Mouse (Mus musculus) heart, postnatal 0 days (tissue): ENCODE results near the gene Dad1. TPM values are rescaled to one million over a fixed set of nuclear protein-coding genes. Genes with fewer than 3 reads are reported as not detected.

ENCODE experiments used
- ATAC-seq: fragments of 200-750 bp; cut with Nextera tagmentation; 2 replicates; pipeline ENCODE4 v1.8.0; 2017; ENCODE audit warnings: low read depth, moderate number of reproducible peaks, moderate library complexity; ENCODE audit not compliant: insufficient read depth
- DNase-seq: peaks from one replicate; pipeline ENCODE4 v3.0.0-alpha.2; 2016; ENCODE audit warnings: low spot score
- H3K27ac ChIP-seq: fragments of 300-500 bp; sonication (generic); 2 replicates; pipeline ENCODE4 v1.5.1; 2014; ENCODE audit warnings: low read depth, mild to moderate bottlenecking
- H3K27me3 ChIP-seq: fragments of 300-500 bp; sonication (generic); 2 replicates; pipeline ENCODE4 v1.6.1; 2014; ENCODE audit warnings: low read length, mixed read lengths; ENCODE audit not compliant: control insufficient read depth, insufficient read depth
- H3K36me3 ChIP-seq: fragments of 300-500 bp; sonication (generic); replicated peaks from 2 replicates; pipeline ENCODE4 v1.6.1; 2014; ENCODE audit warnings: low read length, mixed read lengths; ENCODE audit not compliant: control insufficient read depth, insufficient read depth
- H3K4me1 ChIP-seq: fragments of 300-500 bp; sonication (generic); 2 replicates; pipeline ENCODE4 v1.6.1; 2014; ENCODE audit warnings: antibody characterized with exemption; ENCODE audit not compliant: control insufficient read depth, insufficient read depth
- H3K4me2 ChIP-seq: fragments of 300-500 bp; sonication (generic); 2 replicates; pipeline ENCODE4 v1.6.1; 2014; ENCODE audit warnings: low read depth, mild to moderate bottlenecking, low read length, moderate library complexity
- H3K4me3 ChIP-seq: fragments of 300-500 bp; sonication (generic); 2 replicates; pipeline ENCODE4 v1.5.1; 2014; ENCODE audit warnings: low read depth, low read length
- H3K9ac ChIP-seq: fragments of 300-500 bp; sonication (generic); replicated peaks from 2 replicates; pipeline ENCODE4 v1.6.1; 2014; ENCODE audit warnings: low read depth, low read length, mixed read lengths
- H3K9me3 ChIP-seq: fragments of 300-500 bp; sonication (generic); replicated peaks from 2 replicates; pipeline ENCODE4 v1.6.1; 2016; ENCODE audit warnings: low read length; ENCODE audit not compliant: control insufficient read depth
- CTCF ChIP-seq: IDR thresholded peaks from 2 replicates; pipeline ENCODE4 v1.5.1; 2016; ENCODE audit warnings: antibody characterized with exemption, control low read depth, low read depth
- EP300 ChIP-seq: IDR thresholded peaks from 2 replicates; pipeline ENCODE4 v1.6.1; 2016; ENCODE audit warnings: antibody characterized with exemption, low read depth
- WGBS: fragments of 180-500 bp; shearing (Covaris S2); extraction: QIAGEN DNeasy Blood & Tissue Kit; methylation state at CpG from one replicate; pipeline ENCODE4 v1.1.7; 2014; 5-methylcytosine and 5-hydroxymethylcytosine counted together
- polyA plus RNA-seq: library from polyadenylated mRNA; unstranded; fragments of >200 nt; fragmentation: Nextera tagmentation; extraction: Ambion mirVana; gene quantifications from 2 replicates; pipeline ENCODE4 v1.2.1, GENCODE M21; 2015
- total RNA-seq: library from RNA; depleted of rRNA; stranded (reverse); fragments of >200 nt; gene quantifications from 2 replicates; pipeline ENCODE4 v1.2.3, GENCODE M21; 2014; ENCODE audit warnings: low replicate concordance

Gene Dad1
- total and polyA plus RNA-seq, 2 experiments from 2014 or later = 313 to 389 TPM

DNA sequence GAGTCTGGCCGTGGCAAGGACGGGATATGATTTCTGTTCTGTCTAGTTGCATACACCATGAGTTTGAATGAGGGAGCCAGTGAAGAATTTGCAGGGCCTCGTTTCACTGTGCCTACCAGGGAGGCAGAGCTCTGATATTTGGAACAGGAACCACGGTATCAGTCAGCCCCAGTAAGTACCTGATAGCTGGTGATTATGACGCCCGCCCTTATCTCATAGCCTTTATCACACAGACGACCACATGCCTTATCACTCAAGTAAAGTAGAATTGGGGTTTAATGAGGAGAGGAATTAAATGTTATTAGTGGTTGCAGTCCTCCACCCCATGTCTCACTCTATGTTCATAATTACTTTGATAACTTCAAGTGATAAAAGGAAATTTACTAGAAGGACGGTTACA lies 49.6 kb downstream of the Dad1 start:
- no peak overlapping the region for H3K4me3 ChIP-seq
- no peak overlapping the region for H3K27ac ChIP-seq
- ATAC-seq = no peak
- no peaks in the 10 kb centered on the region for H3K27me3 ChIP-seq
- WGBS = 29% methylated on average over 8 of the region's 8 CpGs
- no peak overlapping the region for H3K9ac ChIP-seq
- no peak overlapping the region for H3K4me2 ChIP-seq
- DNase-seq = no peak
- TF ChIP-seq CTCF (no peak), EP300 (no peak)
- peaks cover 14% of the 10 kb centered on the region; the same call in 1 of the 2 replicates for H3K4me1 ChIP-seq
- no peaks in the 10 kb centered on the region for H3K36me3 ChIP-seq
- no peaks in the 10 kb centered on the region for H3K9me3 ChIP-seq

DNA sequence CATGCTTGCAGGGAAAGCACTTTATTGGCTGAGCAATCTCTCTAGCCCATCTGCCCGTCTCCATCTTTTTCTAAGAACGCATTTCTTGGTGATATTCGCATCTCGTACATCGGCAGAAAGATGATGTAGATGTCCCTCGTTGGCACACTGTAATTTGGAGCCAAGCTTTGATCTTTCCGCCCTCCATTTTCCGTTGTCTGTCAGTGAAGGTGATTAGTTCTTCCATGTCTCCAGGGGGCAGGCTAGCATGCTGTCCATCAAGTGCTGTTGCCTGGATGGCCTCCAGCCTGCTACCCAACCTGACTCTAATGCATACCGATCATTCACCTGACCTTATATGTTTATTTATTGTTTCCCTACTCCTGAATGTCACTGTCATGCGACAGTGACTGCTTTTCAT lies 50.1 kb downstream of the Dad1 start:
- Histone ChIP-seq H3K4me1 (peaks cover 14% of the 10 kb centered on the region; the same call in 1 of the 2 replicates), H3K27ac (no peak overlapping the region), H3K36me3 (no peaks in the 10 kb centered on the region), H3K9me3 (no peaks in the 10 kb centered on the region), H3K4me2 (no peak overlapping the region), H3K9ac (no peak overlapping the region), H3K4me3 (no peak overlapping the region), H3K27me3 (no peaks in the 10 kb centered on the region)
- ATAC-seq (no peak), DNase-seq (no peak)
- no peak for TF ChIP-seq CTCF
- TF ChIP-seq EP300 = no peak
- WGBS = 88% methylated on average over 10 of the region's 10 CpGs

DNA sequence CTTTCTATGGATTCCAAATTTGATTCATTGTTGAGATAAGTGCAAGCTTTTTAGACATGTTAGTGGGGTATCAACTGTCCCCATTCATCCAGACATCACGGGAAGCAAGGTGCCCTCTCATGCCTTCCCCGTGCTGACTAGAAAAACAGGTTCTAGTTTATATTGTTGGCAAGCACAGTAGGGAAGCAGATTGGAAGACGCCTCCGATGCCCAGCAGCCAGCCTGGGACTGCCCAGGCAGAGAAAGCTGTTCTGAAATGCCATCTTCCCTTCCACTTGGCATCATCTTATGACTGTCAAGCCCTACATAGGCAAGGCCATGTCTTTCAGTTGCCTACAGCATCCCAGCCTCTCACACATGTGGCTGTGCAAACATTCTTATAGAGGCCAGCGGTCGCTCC lies 50.7 kb downstream of the Dad1 start:
- Histone ChIP-seq H3K27ac (no peak overlapping the region), H3K4me1 (peaks cover 14% of the 10 kb centered on the region; the same call in 1 of the 2 replicates), H3K4me3 (no peak overlapping the region), H3K36me3 (no peaks in the 10 kb centered on the region), H3K9me3 (no peaks in the 10 kb centered on the region), H3K27me3 (no peaks in the 10 kb centered on the region), H3K9ac (no peak overlapping the region), H3K4me2 (no peak overlapping the region)
- no peak for DNase-seq
- 92% methylated on average over 6 of the region's 6 CpGs for WGBS
- TF ChIP-seq EP300 (no peak), CTCF (no peak)
- ATAC-seq = no peak

DNA sequence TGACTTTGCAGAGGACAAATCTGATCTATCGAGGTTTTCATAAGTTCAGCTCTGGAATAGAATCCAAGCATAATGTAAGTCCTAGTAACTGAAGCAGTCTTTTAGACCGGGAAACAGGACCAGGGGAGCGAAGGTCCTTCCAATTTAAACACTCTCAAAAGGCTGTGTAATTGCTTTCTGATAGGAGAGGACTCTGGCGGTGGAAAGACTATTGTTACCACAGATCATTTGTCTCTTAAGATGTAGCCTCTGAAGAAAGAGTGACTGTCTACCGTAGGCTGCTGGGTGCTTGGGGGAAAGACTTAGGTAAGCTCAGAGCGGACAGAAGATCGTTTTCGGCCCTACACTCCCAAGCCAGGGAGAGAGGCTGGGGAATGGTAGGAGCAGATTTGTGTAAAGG lies 53.5 kb downstream of the Dad1 start:
- WGBS = 64% methylated on average over 8 of the region's 8 CpGs
- no peak overlapping the region for H3K9ac ChIP-seq
- no peaks in the 10 kb centered on the region for H3K36me3 ChIP-seq
- H3K4me1 ChIP-seq = peaks cover 12% of the 10 kb centered on the region
- no peak for DNase-seq
- TF ChIP-seq EP300 = no peak
- TF ChIP-seq CTCF = no peak
- no peaks in the 10 kb centered on the region for H3K9me3 ChIP-seq
- H3K4me2 ChIP-seq = no peak overlapping the region
- no peak overlapping the region for H3K4me3 ChIP-seq
- no peak overlapping the region; the same call in 1 of the 2 replicates for H3K27ac ChIP-seq
- no peak for ATAC-seq
- no peaks in the 10 kb centered on the region for H3K27me3 ChIP-seq

DNA sequence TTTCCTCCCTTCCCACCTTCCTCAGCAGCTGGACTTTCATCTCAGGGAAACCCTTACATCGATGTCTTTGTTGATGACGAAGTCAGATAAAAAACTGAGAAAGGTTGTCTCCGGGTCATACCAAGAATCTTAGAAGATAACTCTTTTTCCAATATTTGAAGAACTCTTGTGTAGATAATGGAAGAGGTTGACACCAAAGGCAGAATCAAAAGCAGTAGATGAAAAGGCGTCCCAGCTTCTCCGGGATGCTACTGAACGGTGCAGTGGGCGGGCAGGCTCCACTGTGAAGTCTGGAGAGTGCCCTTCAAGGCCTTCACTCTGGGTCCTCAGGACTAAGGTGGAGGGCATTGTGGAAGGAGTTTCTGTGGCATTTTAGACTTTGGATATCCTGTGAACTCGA lies 54.2 kb downstream of the Dad1 start:
- ATAC-seq (no peak), DNase-seq (no peak)
- no peaks in the 10 kb centered on the region for H3K27me3 ChIP-seq
- H3K9ac ChIP-seq = no peak overlapping the region
- H3K4me1 ChIP-seq = peaks cover 12% of the 10 kb centered on the region
- no peak overlapping the region for H3K4me3 ChIP-seq
- no peaks in the 10 kb centered on the region for H3K36me3 ChIP-seq
- no peak overlapping the region for H3K27ac ChIP-seq
- 86% methylated on average over 8 of the region's 8 CpGs for WGBS
- TF ChIP-seq CTCF (no peak), EP300 (no peak)
- no peaks in the 10 kb centered on the region for H3K9me3 ChIP-seq
- H3K4me2 ChIP-seq = no peak overlapping the region

DNA sequence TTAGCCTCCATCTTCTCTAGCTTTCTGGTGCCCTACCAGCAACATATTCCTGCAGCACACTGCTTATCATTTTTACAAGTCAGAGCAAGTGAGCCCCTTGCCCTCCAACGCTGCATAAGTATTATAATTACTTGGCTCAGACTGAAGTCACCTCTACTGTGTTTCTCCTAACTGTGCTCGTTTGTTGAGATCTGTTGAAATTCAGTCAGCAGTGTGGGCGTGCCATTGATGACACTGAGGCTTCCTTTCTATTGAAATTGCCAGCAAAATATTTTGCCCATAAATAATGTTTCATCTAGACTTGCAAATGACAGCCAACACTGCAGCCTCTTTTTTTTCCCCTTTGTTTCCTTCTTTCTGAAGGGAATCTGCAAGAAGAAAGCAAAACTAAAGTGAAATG lies 56.2 kb downstream of the Dad1 start:
- Histone ChIP-seq H3K36me3 (no peaks in the 10 kb centered on the region), H3K4me2 (no peak overlapping the region), H3K27me3 (no peaks in the 10 kb centered on the region), H3K4me3 (no peak overlapping the region), H3K9ac (no peak overlapping the region), H3K27ac (no peak overlapping the region), H3K9me3 (no peaks in the 10 kb centered on the region), H3K4me1 (peaks cover 12% of the 10 kb centered on the region)
- ATAC-seq (no peak), DNase-seq (no peak)
- no peak for TF ChIP-seq CTCF
- no peak for TF ChIP-seq EP300
- 52% methylated on average over 3 of the region's 3 CpGs for WGBS
